Mouse (Mus musculus): ENCODE results near the gene Dnajb6. TPM values are rescaled to one million over a fixed set of nuclear protein-coding genes. Genes with fewer than 3 reads are reported as not detected.
"Not testable (repeated sequence)": the region's sequence is repeated elsewhere in the genome, so short reads cannot be mapped to it uniquely, and the experiment has no call there.

The Dnajb6 gene
- total RNA-seq (2021), result 10 to 100 TPM; 57.4 to 64.5 TPM
- long read RNA-seq, experiment 1, transcript Dnajb6-201 (10 exons, 2,918 nt), result major isoform, 69 of 103 reads
- long read RNA-seq, experiment 1, transcript Dnajb6-203 (8 exons, 1,605 nt), result minor isoform, 14 of 103 reads
- long read RNA-seq, experiment 1, partial matches to known transcripts, result 6 of 103 reads
- long read RNA-seq, experiment 1, other reads (novel, unspliced or antisense), result 13 of 103 reads
- long read RNA-seq, experiment 2, transcript Dnajb6-203 (8 exons, 1,605 nt), result minor isoform, 15 of 102 reads
- long read RNA-seq, experiment 2, transcript Dnajb6-201 (10 exons, 2,918 nt), result major isoform, 69 of 102 reads
- long read RNA-seq, experiment 2, partial matches to known transcripts, result 9 of 102 reads
- long read RNA-seq, experiment 2, other reads (novel, unspliced or antisense), result 8 of 102 reads

DNA sequence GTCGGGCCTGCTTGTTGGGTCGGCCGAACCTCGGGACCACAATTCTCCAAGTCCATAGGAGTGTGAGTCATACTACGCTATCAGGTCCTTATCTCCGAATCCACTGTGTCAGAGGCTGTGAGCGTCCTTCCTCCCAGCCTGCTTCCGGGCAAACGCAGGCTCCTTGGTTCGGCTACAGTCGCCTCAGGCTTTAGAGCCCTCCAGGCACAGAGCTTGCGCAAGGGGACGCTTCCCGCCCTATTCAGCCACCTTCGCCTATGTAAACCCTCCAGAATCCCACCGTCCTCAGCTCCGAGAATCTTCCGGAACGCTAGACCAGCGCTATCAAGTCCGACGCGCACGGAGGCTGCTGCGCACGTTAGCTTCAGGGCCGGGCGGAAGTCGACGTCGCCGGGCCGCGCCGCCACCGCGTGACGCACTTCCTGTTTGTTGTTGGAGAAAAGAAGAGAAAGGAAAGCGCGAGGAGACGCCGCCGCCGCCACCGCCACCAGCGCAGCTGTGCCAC, at the start of gene Dnajb6, which contains the start of gene Gm5129:
Gene Dnajb6, plus strand, starts transcription at position 132 of the 505 bp plus-strand sequence.
Gene Gm5129, minus strand, starts transcription at position 380 of the 505 bp plus-strand sequence.
- intact Hi-C loops (cut with DNase I; ENCODE audit: low total_unique reads), result no loop called here
- DNase-seq, result peak; percentile 97

DNA sequence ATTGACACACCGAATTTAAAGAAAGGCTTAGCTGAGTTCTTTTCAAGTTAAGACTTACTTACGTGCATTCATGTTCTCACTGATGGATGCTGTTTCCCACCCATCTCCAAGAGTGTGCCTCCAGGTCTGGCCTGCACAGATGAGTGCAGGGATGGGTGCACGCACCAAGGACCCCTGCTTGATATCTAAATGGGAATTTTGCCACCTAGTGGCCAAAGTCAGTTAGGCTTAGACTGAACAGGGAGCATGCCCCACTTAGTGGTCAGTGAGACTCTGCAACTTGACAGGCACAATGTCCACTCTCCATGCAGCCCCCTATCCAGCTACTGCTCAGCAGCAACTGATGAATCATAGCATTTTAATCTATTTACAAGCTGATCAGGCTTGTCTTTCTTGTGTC, 47.8 kb upstream of the Dnajb6 start:
- intact Hi-C loops (cut with DNase I; ENCODE audit: low total_unique reads), result loop anchor here (5.0 kb wide), 1 partner anchor 300 kb away; no protein-coding TSS in a partner anchor
- DNase-seq, result no peak

DNA sequence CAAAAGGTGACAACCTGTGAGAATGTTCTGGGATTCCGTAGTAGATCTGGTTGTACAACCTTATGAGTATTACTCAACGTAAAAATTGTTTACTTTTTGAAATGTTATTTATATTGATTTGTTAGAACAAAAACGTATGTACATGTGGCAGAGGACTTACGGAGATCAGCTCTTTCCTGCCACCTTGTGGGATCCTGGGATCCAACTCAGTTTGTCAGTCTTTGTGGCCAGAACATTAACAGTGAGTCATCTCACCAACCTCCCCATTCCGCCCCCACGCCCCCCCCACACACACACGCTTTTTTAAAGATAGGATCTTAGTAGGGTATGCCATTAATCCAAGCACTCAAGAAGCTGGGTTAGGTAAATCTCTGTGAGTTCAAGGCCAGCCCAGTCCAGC, 47.1 kb upstream of the Dnajb6 start:
- DNase-seq, result no peak
- intact Hi-C loops (cut with DNase I; ENCODE audit: low total_unique reads), result loop anchor here (5.0 kb wide), 1 partner anchor 301 kb away; no protein-coding TSS in a partner anchor

- intact Hi-C loops (cut with DNase I; ENCODE audit: low total_unique reads), result no loop called here
- no peak for DNase-seq
These were observed 37.0 kb upstream of the Dnajb6 start for GRCm38 (mm10) chr5:29698493-29698892.

GRCm38 (mm10) chr5:29699520-29700202, 35.8 kb upstream of the Dnajb6 start:
- no peak for DNase-seq
- intact Hi-C loops (cut with DNase I; ENCODE audit: low total_unique reads), result no loop called here

GRCm38 (mm10) chr5:29707241-29707640, 28.2 kb upstream of the Dnajb6 start:
- no peak for DNase-seq
- intact Hi-C loops (cut with DNase I; ENCODE audit: low total_unique reads), result no loop called here

DNA sequence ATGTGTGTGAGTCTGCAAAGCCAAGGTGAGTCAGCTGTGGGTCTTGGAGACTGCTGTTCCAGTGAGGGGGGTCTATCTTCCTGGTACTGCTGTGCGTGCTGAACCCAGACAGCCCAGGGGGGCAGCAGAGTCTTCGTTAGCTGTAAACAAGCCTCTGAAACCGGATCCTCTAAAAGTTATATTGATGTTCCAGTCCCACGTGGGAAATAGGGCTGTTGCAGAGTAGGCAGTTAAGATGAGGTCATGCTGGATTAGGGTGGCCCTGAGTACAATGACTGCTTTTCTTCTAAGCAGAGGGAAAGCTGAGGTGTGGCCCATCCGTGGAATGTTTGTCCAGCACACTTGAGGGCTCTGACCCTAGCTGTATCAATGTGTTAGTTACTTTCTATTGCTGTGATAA, 27.2 kb upstream of the Dnajb6 start:
- DNase-seq, result no peak
- intact Hi-C loops (cut with DNase I; ENCODE audit: low total_unique reads), result no loop called here

- intact Hi-C loops (cut with DNase I; ENCODE audit: low total_unique reads), result no loop called here
- no peak for DNase-seq
These were observed 23.9 kb upstream of the Dnajb6 start for GRCm38 (mm10) chr5:29711631-29712030.

- no peak for DNase-seq
- intact Hi-C loops (cut with DNase I; ENCODE audit: low total_unique reads), result no loop called here
These were observed 22.6 kb upstream of the Dnajb6 start for GRCm38 (mm10) chr5:29712906-29713305.

GRCm38 (mm10) chr5:29721159-29721558, 14.3 kb upstream of the Dnajb6 start:
- intact Hi-C loops (cut with DNase I; ENCODE audit: low total_unique reads), result no loop called here
- no peak for DNase-seq

- no peak for DNase-seq
- intact Hi-C loops (cut with DNase I; ENCODE audit: low total_unique reads), result no loop called here
These were observed 10.1 kb upstream of the Dnajb6 start for GRCm38 (mm10) chr5:29725369-29725768.

- intact Hi-C loops (cut with DNase I; ENCODE audit: low total_unique reads); DNase-seq: not testable (repeated sequence)
These were observed 9.4 kb upstream of the Dnajb6 start for GRCm38 (mm10) chr5:29726070-29726469.

GRCm38 (mm10) chr5:29734831-29735510, 517 bp upstream of the Dnajb6 start:
- DNase-seq, result no peak
- intact Hi-C loops (cut with DNase I; ENCODE audit: low total_unique reads), result no loop called here

GRCm38 (mm10) chr5:29736073-29736900, 799 bp downstream of the Dnajb6 start:
- peak; percentile 67 for DNase-seq
- intact Hi-C loops (cut with DNase I; ENCODE audit: low total_unique reads), result no loop called here

DNA sequence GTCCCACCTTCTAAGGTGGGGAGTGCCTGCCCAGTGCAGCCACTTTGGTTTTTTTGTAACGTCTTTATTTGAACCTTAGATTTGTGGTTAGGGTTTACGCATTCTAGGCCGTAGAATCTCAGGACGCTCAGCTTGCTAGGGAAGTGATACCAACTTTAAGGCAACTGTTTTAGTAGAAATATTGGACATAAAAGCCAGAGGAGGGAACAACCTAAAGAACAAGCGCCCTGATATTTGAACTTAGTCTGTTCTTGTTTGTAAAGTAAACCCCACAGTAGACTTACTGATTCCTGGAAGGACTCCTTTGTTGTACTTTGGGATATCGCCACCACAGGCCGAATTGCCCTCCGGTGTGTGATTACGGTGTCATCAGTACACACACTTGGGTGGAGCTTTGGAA, 1.5 kb downstream of the Dnajb6 start:
- intact Hi-C loops (cut with DNase I; ENCODE audit: low total_unique reads), result no loop called here
- DNase-seq, result no peak

DNA sequence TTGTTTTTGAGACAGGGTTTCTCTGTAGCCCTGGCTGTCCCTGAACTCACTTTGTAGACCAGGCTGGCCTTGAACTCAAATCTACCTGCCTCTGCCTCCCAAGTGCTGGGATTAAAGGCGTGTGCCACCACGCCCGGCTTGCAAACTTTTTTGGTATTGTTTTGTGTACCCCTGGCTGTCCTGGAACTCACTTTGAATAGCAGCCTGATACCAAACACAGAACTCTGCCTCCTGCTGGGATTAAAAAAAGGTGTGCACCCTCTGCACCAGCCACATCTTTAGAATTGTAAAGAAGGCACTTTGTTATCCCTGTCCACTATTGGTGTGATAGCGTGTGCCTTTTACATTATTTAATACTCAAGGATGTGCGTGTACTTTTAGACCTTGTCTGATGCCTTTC, 2.0 kb downstream of the Dnajb6 start:
- no peak for DNase-seq
- intact Hi-C loops (cut with DNase I; ENCODE audit: low total_unique reads), result no loop called here

DNA sequence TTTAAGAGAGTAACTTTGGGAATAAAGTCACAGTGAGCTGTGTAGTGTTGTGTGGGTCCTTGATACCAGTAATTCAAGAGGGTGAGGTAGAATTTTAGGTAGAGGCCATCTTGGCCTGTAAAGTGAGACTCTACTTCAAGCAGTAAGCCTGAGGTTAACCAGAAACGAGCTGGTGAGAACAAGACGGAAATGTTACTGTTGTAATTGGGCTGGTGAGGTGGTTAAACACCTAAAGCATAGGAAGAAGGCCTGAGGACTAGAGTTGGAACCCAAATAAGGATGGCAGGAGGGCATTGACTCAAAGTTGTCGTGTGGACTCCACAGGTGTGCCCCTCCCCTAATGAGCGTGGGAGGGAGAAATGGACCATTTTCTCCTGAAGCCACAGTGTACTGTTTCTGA, 2.6 kb downstream of the Dnajb6 start:
- DNase-seq, result no peak
- intact Hi-C loops (cut with DNase I; ENCODE audit: low total_unique reads), result no loop called here

DNA sequence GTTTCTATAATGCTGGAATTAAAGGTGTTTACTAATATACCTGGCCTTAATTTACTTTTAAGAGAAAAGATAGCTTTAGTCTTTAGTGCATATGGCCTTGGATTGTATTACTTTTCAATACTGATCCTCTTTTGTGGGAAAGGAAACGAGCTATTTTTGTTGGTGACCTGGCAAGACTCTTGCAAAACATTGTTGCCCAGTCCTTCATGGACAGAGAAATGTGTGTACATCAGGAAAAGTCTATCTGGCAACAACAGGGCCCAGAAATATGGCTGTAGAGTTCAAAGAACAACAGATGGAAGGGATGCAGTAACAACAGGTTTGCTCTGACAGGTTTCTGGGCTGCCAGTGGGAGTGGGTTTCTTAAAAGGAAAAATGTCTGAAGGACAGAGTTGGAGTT, 5.2 kb downstream of the Dnajb6 start:
- DNase-seq, result no peak
- intact Hi-C loops (cut with DNase I; ENCODE audit: low total_unique reads), result no loop called here

DNA sequence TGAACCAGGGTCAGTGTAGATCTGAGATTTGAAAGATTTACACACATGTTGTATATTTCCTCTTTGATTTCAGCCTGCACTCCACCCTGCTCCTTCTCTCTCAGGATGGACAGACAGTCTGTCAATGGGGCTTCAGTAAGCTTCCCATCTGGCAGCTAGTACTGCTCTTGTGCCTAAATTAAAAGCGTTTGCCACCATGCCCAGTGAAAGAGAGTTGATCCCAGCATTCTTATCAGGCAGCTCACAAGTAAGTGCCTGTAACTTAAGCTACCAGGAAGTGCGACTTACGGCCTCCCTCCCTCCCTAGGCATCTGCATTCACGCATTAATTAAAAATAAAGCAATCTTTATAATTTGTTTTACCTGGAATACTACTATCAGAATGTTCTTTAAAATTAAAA, 5.6 kb downstream of the Dnajb6 start:
- intact Hi-C loops (cut with DNase I; ENCODE audit: low total_unique reads), result no loop called here
- DNase-seq, result no peak

Data from gastrocnemius, postnatal 14 days (tissue).